Mouse (Mus musculus) spleen, postnatal 10 days (tissue): ENCODE measurements around the gene Trappc2l.
"Not testable (repeated sequence)": the region's sequence is repeated elsewhere in the genome, so short reads cannot be mapped to it uniquely, and the experiment has no call there.

Source experiments
- DNase-seq, 2 experiments: peaks; one replicate each; pipeline ENCODE4 v3.0.0; 2021 to 2022; ENCODE audit warnings: low spot score in 2 of 2

The Trappc2l gene

GRCm38 (mm10) chr8:122624653-122625052 lies 13.2 kb downstream of the Trappc2l start:
- DNase-seq, result no peak

GRCm38 (mm10) chr8:122625811-122626210 lies 14.4 kb downstream of the Trappc2l start:
- no peak for DNase-seq

GRCm38 (mm10) chr8:122626896-122627295 lies 15.5 kb downstream of the Trappc2l start:
- no peak for DNase-seq

DNA sequence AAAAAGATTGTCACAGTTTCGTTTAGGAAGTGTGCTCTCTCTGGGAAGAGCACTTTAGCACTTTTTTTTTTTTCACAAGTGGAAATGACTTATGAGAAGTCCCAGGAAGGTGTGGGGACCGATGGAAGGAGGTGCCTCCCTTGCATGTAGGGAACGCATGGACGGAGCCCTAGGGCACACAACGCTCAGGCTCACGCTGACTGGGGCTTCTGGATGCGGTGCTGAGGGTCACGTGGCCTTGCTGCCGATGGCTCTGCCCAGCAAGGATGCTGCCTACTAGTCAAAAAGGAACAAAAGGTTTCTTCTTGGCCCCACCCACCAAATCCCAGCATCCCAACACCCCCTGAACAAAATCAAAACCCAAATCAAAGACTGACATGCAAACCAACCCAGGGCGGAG lies 17.9 kb downstream of the Trappc2l start:
- no peak for DNase-seq

DNA sequence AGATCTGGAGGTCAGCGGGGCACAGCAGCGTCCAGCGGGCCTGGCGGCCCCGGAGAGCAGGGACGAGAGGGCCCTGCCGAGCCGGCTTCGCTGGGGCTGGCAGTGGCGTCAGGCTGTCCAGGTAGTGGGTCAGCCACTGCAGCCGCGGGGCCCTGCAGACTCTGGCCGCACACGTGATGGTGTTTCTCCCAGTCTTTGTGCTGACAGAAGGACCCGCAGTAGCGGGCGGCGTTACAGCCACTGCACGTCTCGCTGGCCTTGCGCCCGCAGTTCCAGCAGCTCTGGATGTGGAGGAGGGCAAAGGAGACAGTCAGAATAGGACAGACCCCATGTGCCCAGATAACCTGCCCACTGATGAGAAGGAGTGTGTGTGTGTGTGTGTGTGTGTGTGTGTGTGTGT lies 19.3 kb downstream of the Trappc2l start:
- no peak for DNase-seq

DNA sequence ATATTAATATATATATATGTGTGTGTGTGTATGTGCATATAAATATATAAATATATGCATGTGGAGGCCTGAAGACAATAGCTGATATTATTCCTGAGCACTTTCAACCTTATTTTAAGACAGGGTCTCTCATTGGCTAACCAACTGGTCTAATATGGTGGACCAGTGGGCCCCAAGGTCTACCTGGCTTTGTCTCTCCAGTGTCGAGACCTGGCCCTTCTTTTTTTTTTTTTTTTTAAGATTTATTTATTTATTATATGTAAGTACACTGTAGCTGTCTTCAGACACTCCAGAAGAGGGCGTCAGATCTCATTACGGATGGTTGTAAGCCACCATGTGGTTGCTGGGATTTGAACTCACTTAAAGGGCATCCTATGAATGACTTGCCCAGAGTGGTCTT lies 20.7 kb downstream of the Trappc2l start:
- not testable (repeated sequence) for DNase-seq

- DNase-seq, result no peak
These were observed 21.8 kb downstream of the Trappc2l start for GRCm38 (mm10) chr8:122633205-122633604.

- peak in 1 of 2 experiments; percentile 50 for DNase-seq
These were observed 24.7 kb downstream of the Trappc2l start for GRCm38 (mm10) chr8:122635878-122636802.

GRCm38 (mm10) chr8:122636803-122637175 lies 25.3 kb downstream of the Trappc2l start:
- DNase-seq, result no peak

- no peak for DNase-seq
These were observed 25.8 kb downstream of the Trappc2l start for GRCm38 (mm10) chr8:122637230-122637629.

DNA sequence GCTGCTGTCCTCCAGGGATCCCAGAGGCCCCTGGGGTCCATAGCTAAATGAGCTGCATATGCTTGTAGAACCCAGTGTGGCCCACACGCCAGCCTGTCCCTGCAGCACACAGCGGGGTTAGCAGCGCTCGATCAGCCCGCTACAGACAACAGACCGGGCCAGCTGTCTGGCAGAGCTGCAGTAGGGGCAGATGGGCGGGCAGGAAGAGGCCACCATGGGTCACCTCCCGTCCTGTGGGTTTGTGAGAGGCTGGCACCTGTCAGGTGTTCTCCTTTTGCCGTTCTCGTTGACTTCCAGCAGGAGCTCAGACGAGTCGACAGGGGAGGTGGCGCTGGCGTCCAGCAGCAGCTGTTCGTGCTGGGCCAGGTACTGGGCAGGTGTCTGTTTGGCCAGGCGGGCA lies 27.2 kb downstream of the Trappc2l start:
- DNase-seq, result no peak

- no peak for DNase-seq
These were observed 28.2 kb downstream of the Trappc2l start for GRCm38 (mm10) chr8:122639521-122640248.

DNA sequence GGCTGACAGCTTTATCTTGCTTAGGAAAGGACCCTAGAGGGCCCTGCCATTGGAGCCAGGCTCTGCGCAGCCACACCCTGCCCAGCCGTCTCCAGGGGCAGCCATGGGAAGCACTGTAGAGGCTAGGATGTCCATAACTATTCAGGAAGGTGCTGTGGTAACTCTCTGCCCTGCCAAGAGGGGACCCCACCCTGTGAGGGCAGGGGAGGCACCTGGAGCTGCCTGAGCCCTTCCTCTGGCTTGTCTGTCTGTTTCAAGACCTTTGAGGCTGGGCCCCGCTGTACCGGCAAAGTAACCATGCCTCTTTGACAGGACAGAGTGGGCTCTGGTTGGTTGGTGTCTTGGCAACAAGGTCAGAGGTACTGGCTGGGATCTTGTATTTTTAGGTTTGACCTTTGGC lies 29.4 kb downstream of the Trappc2l start:
- no peak for DNase-seq

- no peak for DNase-seq
These were observed 30.0 kb downstream of the Trappc2l start for GRCm38 (mm10) chr8:122641406-122641805.

DNA sequence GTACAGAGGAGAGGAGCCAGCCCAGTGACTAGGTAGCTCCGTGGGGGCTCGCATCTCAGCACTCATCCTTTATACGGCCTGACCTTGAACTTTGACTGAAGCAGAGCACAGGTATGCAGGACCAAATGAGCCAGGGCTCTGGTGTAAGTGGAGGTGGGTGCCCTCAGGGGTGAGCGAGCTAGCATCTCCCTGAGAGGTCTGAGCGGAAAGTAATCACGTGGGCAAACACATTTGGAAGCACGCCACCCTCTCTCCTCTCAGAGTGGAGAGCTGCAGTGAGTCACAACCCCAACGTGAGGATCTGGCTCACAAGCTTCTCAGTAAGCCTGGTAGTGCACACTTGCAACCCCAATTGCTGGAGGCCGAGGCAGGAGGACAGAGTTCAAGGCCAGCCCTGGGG lies 30.6 kb downstream of the Trappc2l start:
- DNase-seq, result no peak

DNA sequence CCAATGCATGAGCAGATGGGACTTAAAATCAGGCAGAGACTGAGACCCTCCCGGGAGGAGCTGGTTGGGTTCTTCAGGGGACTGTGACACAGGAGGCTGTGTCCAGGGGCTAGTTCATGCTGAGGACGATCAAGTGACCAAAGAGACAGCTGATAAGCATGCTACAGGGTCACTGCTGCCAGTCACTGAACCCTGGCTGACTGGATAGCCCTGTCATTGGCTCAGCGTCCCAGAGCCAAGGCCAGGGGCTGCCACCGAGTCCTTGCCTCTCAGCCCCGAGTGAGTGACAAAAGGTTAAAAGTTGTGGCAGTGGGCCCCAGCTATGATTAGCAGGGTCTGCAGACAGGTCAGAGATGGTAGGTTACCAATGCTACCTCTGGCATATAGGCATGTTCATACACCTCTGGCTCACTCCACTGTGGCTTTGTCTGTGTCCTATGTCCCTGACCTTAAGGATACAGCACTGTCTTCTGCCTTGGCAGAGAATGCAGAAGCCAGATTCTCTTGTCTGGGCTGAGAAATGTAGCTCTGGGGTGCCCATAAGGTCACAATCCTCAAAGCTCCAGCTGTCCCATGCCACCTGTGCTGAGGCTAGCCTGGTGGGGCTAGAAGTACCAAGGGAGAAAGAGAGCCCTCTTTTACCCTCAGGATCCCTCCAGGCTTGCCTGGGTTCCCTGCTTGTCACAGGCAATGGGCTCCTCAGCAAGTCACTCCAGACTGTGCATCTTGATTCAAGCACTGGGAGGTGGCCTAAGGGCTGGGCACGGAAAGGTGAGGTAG lies 32.9 kb downstream of the Trappc2l start:
- DNase-seq, result no peak

GRCm38 (mm10) chr8:122646337-122646736 lies 34.9 kb downstream of the Trappc2l start:
- DNase-seq, result no peak

GRCm38 (mm10) chr8:122648192-122648970 lies 36.9 kb downstream of the Trappc2l start:
- no peak for DNase-seq

DNA sequence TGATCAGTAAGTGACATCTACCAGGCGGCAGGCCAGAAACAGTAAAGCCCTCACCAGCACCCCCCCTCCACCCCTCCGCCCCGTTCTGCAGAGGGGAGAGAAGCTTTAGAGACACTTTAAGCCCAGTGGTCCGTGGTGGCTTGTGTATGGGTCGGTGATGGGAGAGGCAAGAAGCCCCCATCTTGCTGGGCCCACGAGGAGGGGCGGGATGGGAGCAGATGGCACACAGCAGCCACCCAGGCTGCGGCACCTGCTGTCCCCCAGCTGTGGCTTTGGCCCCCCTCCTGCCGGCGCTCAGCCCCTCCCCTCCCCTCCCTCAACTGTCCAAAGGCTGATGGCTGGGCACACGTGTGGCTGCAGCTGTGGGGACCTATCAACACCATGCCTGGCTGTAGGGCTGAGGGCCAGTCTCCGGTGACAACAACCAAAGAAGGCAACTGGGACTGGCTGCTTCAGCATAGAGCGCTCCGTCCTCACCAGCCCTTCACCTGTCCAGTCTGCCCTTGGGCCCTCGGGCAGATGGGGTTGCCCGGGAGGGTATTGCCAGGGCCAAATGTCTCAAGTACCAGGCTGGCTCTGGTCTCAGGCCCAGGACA lies 40.0 kb downstream of the Trappc2l start:
- no peak for DNase-seq

GRCm38 (mm10) chr8:122652643-122653042 lies 41.2 kb downstream of the Trappc2l start:
- DNase-seq, result no peak

GRCm38 (mm10) chr8:122654768-122655167 lies 43.3 kb downstream of the Trappc2l start:
- DNase-seq, result peak in 1 of 2 experiments; percentile 34
